Mouse (Mus musculus) hindbrain, embryonic 14.5 days (tissue): Measurements from ENCODE around the gene Rpa3. TPM values are rescaled to one million over a fixed set of nuclear protein-coding genes. Genes with fewer than 3 reads are reported as not detected.
A peak's percentile ranks its signal among the peaks of the same experiment; 100 is the strongest.

ENCODE experiments used
- ATAC-seq: fragments of 200-750 bp; cut with Nextera tagmentation; 2 replicates; pipeline ENCODE4 v1.8.0; 2017; ENCODE audit warnings: moderate number of reproducible peaks, mild to moderate bottlenecking, moderate TSS enrichment, moderate library complexity; ENCODE audit not compliant: low FRiP score
- DNase-seq: peaks from one replicate; pipeline ENCODE4 v3.0.0-alpha.2; 2015; ENCODE audit warnings: low spot score
- H3K27ac ChIP-seq: fragments of 300-500 bp; sonication (generic); 2 replicates; pipeline ENCODE4 v1.5.1; 2014; ENCODE audit warnings: mild to moderate bottlenecking, moderate library complexity
- H3K27me3 ChIP-seq: fragments of 300-500 bp; sonication (generic); 2 replicates; pipeline ENCODE4 v1.6.1; 2014; ENCODE audit warnings: mild to moderate bottlenecking, low read length, mixed read lengths; ENCODE audit not compliant: control insufficient read depth, insufficient read depth
- H3K36me3 ChIP-seq: fragments of 300-500 bp; sonication (generic); replicated peaks from 2 replicates; pipeline ENCODE4 v1.6.1; 2014; ENCODE audit not compliant: control insufficient read depth, insufficient read depth
- H3K4me1 ChIP-seq: fragments of 300-500 bp; sonication (generic); replicated peaks from 2 replicates; pipeline ENCODE4 v1.6.1; 2014; ENCODE audit warnings: antibody characterized with exemption, low read length, mixed read lengths; ENCODE audit not compliant: control insufficient read depth, insufficient read depth
- H3K4me2 ChIP-seq: fragments of 300-500 bp; sonication (generic); replicated peaks from 2 replicates; pipeline ENCODE4 v1.6.1; 2014; ENCODE audit warnings: mild to moderate bottlenecking, moderate library complexity
- H3K4me3 ChIP-seq: fragments of 300-500 bp; sonication (generic); replicated peaks from 2 replicates; pipeline ENCODE4 v1.5.1; 2014; ENCODE audit warnings: mild to moderate bottlenecking, low read length
- H3K9ac ChIP-seq: fragments of 300-500 bp; sonication (generic); 2 replicates; pipeline ENCODE4 v1.6.1; 2014
- H3K9me3 ChIP-seq: fragments of 300-500 bp; sonication (generic); 2 replicates; pipeline ENCODE4 v1.6.1; 2016; ENCODE audit warnings: low read length; ENCODE audit not compliant: control insufficient read depth
- WGBS: fragments of 180-500 bp; shearing (Covaris S2); extraction: QIAGEN DNeasy Blood & Tissue Kit; methylation state at CpG from one replicate; pipeline ENCODE4 v1.1.7; 2014; 5-methylcytosine and 5-hydroxymethylcytosine counted together
- polyA plus RNA-seq: library from polyadenylated mRNA; unstranded; fragments of >200 nt; fragmentation: Nextera tagmentation; extraction: Ambion mirVana; gene quantifications from 2 replicates; pipeline ENCODE4 v1.2.1, GENCODE M21; 2014

The Rpa3 gene
- polyA plus RNA-seq, 1 experiment from 2014 or later = 57.8 TPM

GRCm38 (mm10) chr6:8278426-8279002 lies 19.5 kb upstream of the Rpa3 start:
- H3K9ac ChIP-seq = no peak overlapping the region
- no peaks in the 10 kb centered on the region for H3K9me3 ChIP-seq
- WGBS = 73% methylated on average over 5 of the region's 5 CpGs

GRCm38 (mm10) chr6:8276431-8276830 lies 17.5 kb upstream of the Rpa3 start:
- Histone ChIP-seq H3K36me3 (peaks cover 7% of the 10 kb centered on the region), H3K27me3 (no peaks in the 10 kb centered on the region), H3K9ac (no peak overlapping the region), H3K4me1 (no peaks in the 10 kb centered on the region), H3K9me3 (no peaks in the 10 kb centered on the region), H3K27ac (no peak overlapping the region), H3K4me2 (no peak overlapping the region), H3K4me3 (no peak overlapping the region)
- DNase-seq (no peak), ATAC-seq (no peak)
- WGBS = 93% methylated on average over 4 of the region's 4 CpGs

More at GRCm38 (mm10) chr6:8278426-8279002, 19.5 kb upstream of the Rpa3 start:
- no peaks in the 10 kb centered on the region for H3K27me3 ChIP-seq
- H3K4me1 ChIP-seq = no peaks in the 10 kb centered on the region
- no peak overlapping the region for H3K4me3 ChIP-seq
- H3K4me2 ChIP-seq = no peak overlapping the region
- ATAC-seq = no peak
- no peaks in the 10 kb centered on the region for H3K36me3 ChIP-seq
- no peak for DNase-seq
- H3K27ac ChIP-seq = no peak overlapping the region

- Histone ChIP-seq H3K4me3 (no peak overlapping the region), H3K27ac (peak overlapping the region; percentile 32; the same call in 1 of the 2 replicates), H3K9ac (no peak overlapping the region), H3K36me3 (peaks cover 17% of the 10 kb centered on the region), H3K9me3 (no peaks in the 10 kb centered on the region), H3K4me2 (no peak overlapping the region), H3K27me3 (no peaks in the 10 kb centered on the region), H3K4me1 (no peaks in the 10 kb centered on the region)
- ATAC-seq (peak; percentile 57; the same call in 1 of the 2 replicates), DNase-seq (peak; percentile 86)
- 8% methylated on average over 1 of the region's 1 CpGs for WGBS
Observed at GRCm38 (mm10) chr6:8275098-8275497, 16.1 kb upstream of the Rpa3 start.

- WGBS = 37% methylated on average over 6 of the region's 6 CpGs
- H3K4me1 ChIP-seq = no peaks in the 10 kb centered on the region
- no peak overlapping the region for H3K4me3 ChIP-seq
- H3K9me3 ChIP-seq = no peaks in the 10 kb centered on the region
- peaks cover 17% of the 10 kb centered on the region for H3K36me3 ChIP-seq
- no peaks in the 10 kb centered on the region for H3K27me3 ChIP-seq
- H3K27ac ChIP-seq = peak overlapping the region; percentile 32; the same call in 1 of the 2 replicates
- ATAC-seq (no peak), DNase-seq (peak; percentile 68)
- no peak overlapping the region for H3K4me2 ChIP-seq
- H3K9ac ChIP-seq = no peak overlapping the region
Observed at GRCm38 (mm10) chr6:8274387-8275054, 15.5 kb upstream of the Rpa3 start.

- ATAC-seq (no peak), DNase-seq (no peak)
- no peak overlapping the region for H3K9ac ChIP-seq
- no peak overlapping the region for H3K4me3 ChIP-seq
- H3K27me3 ChIP-seq = no peaks in the 10 kb centered on the region
- H3K9me3 ChIP-seq = no peaks in the 10 kb centered on the region
- peaks cover 17% of the 10 kb centered on the region for H3K36me3 ChIP-seq
- H3K4me2 ChIP-seq = no peak overlapping the region
- H3K4me1 ChIP-seq = no peaks in the 10 kb centered on the region
- WGBS = 85% methylated on average over 3 of the region's 3 CpGs
- H3K27ac ChIP-seq = no peak overlapping the region
Observed at GRCm38 (mm10) chr6:8271047-8271446, 12.1 kb upstream of the Rpa3 start.

- WGBS = 0% methylated on average over 8 of the region's 8 CpGs
Observed at GRCm38 (mm10) chr6:8259667-8260044, 683 bp upstream of the Rpa3 start.

GRCm38 (mm10) chr6:8258316-8258715 lies 657 bp downstream of the Rpa3 start:
- peak overlapping the region; percentile 76 for H3K9ac ChIP-seq
- peak overlapping the region; percentile 77 for H3K4me3 ChIP-seq
- H3K9me3 ChIP-seq = no peaks in the 10 kb centered on the region
- H3K27me3 ChIP-seq = no peaks in the 10 kb centered on the region
- H3K36me3 ChIP-seq = peaks cover 8% of the 10 kb centered on the region
- ATAC-seq (no peak), DNase-seq (no peak)
- WGBS = 11% methylated on average over 6 of the region's 6 CpGs
- peaks cover 18% of the 10 kb centered on the region for H3K4me1 ChIP-seq
- peak overlapping the region; percentile 78 for H3K27ac ChIP-seq
- peak overlapping the region; percentile 66 for H3K4me2 ChIP-seq

More at GRCm38 (mm10) chr6:8259667-8260044, 683 bp upstream of the Rpa3 start:
- Histone ChIP-seq H3K36me3 (no peaks in the 10 kb centered on the region; the same call in 1 of the 2 replicates), H3K4me3 (peak overlapping the region; percentile 77), H3K27me3 (no peaks in the 10 kb centered on the region), H3K4me1 (peaks cover 18% of the 10 kb centered on the region), H3K27ac (peak overlapping the region; percentile 85), H3K9me3 (no peaks in the 10 kb centered on the region), H3K9ac (peak overlapping the region; percentile 81), H3K4me2 (peak overlapping the region; percentile 74)
- ATAC-seq (no peak; the same call in 1 of the 2 replicates), DNase-seq (peak; percentile 37)

GRCm38 (mm10) chr6:8228596-8228995 lies 30.4 kb downstream of the Rpa3 start:
- Histone ChIP-seq H3K27ac (no peak overlapping the region), H3K36me3 (peaks cover 69% of the 10 kb centered on the region), H3K9me3 (no peaks in the 10 kb centered on the region), H3K9ac (no peak overlapping the region), H3K4me3 (no peak overlapping the region), H3K4me2 (no peak overlapping the region), H3K27me3 (no peaks in the 10 kb centered on the region), H3K4me1 (no peaks in the 10 kb centered on the region)
- DNase-seq = no peak
- 93% methylated on average over 3 of the region's 3 CpGs for WGBS
- ATAC-seq = no peak

GRCm38 (mm10) chr6:8227035-8227434 lies 31.9 kb downstream of the Rpa3 start:
- Histone ChIP-seq H3K36me3 (peaks cover 59% of the 10 kb centered on the region), H3K4me2 (no peak overlapping the region), H3K27ac (no peak overlapping the region), H3K4me1 (no peaks in the 10 kb centered on the region), H3K4me3 (no peak overlapping the region), H3K9ac (no peak overlapping the region), H3K9me3 (no peaks in the 10 kb centered on the region), H3K27me3 (no peaks in the 10 kb centered on the region)
- DNase-seq (no peak), ATAC-seq (no peak)
- 89% methylated on average over 3 of the region's 3 CpGs for WGBS
